In the genomic region with DNA sequence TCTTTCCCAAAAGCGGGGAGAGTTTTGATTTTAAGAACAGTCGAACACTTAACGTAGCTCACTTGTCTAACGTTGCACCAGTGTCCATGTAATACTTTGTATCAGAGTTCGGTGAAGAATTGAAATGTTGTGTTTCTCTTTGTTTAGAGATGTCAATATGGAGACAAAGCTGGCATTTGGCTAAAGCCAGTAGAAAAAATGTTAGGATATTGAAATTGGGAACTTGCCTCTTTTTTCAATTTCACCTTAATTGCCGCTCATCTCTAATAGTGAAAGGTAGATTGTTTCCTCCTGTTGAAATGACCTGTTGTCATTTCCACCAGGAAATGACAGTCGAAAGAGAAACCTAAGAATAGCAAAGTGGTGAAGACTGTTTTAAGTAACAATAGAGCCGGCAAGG, we compare ENCODE assay signal across 9 mouse cellular contexts. TPM values are rescaled to one million over a fixed set of nuclear protein-coding genes. Genes with fewer than 3 reads are reported as not detected.
DNase-seq lines count a peak whose midpoint lies in the region; ATAC-seq and TF ChIP-seq lines count a peak whose summit lies in the region.
"Had no signal": no experiment of that assay in that cellular context is flagged by ENCODE, and none has a peak within 500 bp of the region (broad histone marks: within the 10 kb centered on the region; RNA-seq: fewer than 3 reads in every experiment).

No protein-coding gene starts in this region.

- H3K9me3 ChIP-seq in kidney, embryonic 16.5 days (ENCODE audit: low read length) = no peaks in the 10 kb centered on the region
- no peaks in the 10 kb centered on the region for H3K9me3 ChIP-seq in embryonic facial prominence, embryonic 10.5 days
- H3K9me3 ChIP-seq in midbrain, postnatal 0 days (ENCODE audit: low read length) = no peaks in the 10 kb centered on the region

- peak overlapping the region; percentile 92 for H3K9ac ChIP-seq in kidney, embryonic 16.5 days (replicated peaks; ENCODE audit: low read length)
- H3K9ac ChIP-seq in midbrain, postnatal 0 days (replicated peaks; ENCODE audit: low read length, poor library complexity, severe bottlenecking) = peak overlapping the region; percentile 83

- whole genome bisulfite sequencing in kidney, embryonic 16.5 days = 54% methylated on average over 8 of the region's 8 CpGs
- 72% methylated on average over 8 of the region's 8 CpGs for WGBS in embryonic facial prominence, embryonic 10.5 days
- 70% methylated on average over 8 of the region's 8 CpGs for whole genome bisulfite sequencing in midbrain, postnatal 0 days

- ATAC-seq in kidney, embryonic 16.5 days (ENCODE audit: low FRiP score, low TSS enrichment) = no peak
- no peak for ATAC-seq in midbrain, postnatal 0 days (ENCODE audit: low FRiP score)
- no peak for ATAC-seq in megakaryocyte-erythroid progenitor cell, adult 5-6 weeks (replicated peaks; ENCODE audit: low FRiP score, low TSS enrichment, poor library complexity, severe bottlenecking)

- H3K27ac ChIP-seq in kidney, embryonic 16.5 days (ENCODE audit: low read length) = peak overlapping the region; percentile 82; the same call in 1 of the 2 replicates
- H3K27ac ChIP-seq in embryonic facial prominence, embryonic 10.5 days (replicated peaks) = peak overlapping the region; percentile 92; the same call in 1 of the 2 replicates
- H3K27ac ChIP-seq in midbrain, postnatal 0 days (ENCODE audit: low read depth, low read length) = no peak overlapping the region

- DNase-seq in kidney, postnatal 36 days = no peak
- DNase-seq in embryonic facial prominence, embryonic 10.5 days (ENCODE audit: low spot score) = no peak
- DNase-seq in induced T-regulatory cell, adult 2 months (ENCODE audit: low read depth) = peak; percentile 33
- DNase-seq in midbrain, postnatal 0 days (ENCODE audit: low spot score) = no peak
- DNase-seq in left cerebral cortex, postnatal 25 days (ENCODE audit: low spot score in 2 of 2) = no peak
- no peak for DNase-seq in cerebellum, postnatal 4 days (ENCODE audit: low spot score in 2 of 2)

- no peak for TF ChIP-seq CTCF in midbrain, postnatal 0 days (IDR thresholded peaks at IDR 0.05)

- H3K4me1 ChIP-seq in kidney, embryonic 16.5 days (ENCODE audit: insufficient read depth, low read length) = peaks cover 17% of the 10 kb centered on the region
- H3K4me1 ChIP-seq in embryonic facial prominence, embryonic 10.5 days = peaks cover 20% of the 10 kb centered on the region
- H3K4me1 ChIP-seq in midbrain, postnatal 0 days (ENCODE audit: insufficient read depth, low read length) = peaks cover 8% of the 10 kb centered on the region

- H3K4me3 ChIP-seq in kidney, embryonic 16.5 days (ENCODE audit: low read length) = peak overlapping the region; percentile 78
- peak overlapping the region; percentile 74 for H3K4me3 ChIP-seq in embryonic facial prominence, embryonic 10.5 days
- H3K4me3 ChIP-seq in midbrain, postnatal 0 days (ENCODE audit: low read depth, low read length) = peak overlapping the region; percentile 69

- intact Hi-C loops in left cerebral cortex, postnatal 25 days (cut with DNase I) = no loop called here

- peak overlapping the region; percentile 75 for H3K4me2 ChIP-seq in kidney, embryonic 16.5 days (replicated peaks; ENCODE audit: low read depth, low read length)
- H3K4me2 ChIP-seq in midbrain, postnatal 0 days (ENCODE audit: low read depth, low read length, poor library complexity, severe bottlenecking) = peak overlapping the region; percentile 76

- H3K27me3 ChIP-seq in kidney, embryonic 16.5 days (ENCODE audit: insufficient read depth, low read length) = no peaks in the 10 kb centered on the region
- H3K27me3 ChIP-seq in embryonic facial prominence, embryonic 10.5 days (replicated peaks; ENCODE audit: low read depth, poor library complexity, severe bottlenecking) = no peaks in the 10 kb centered on the region
- no peaks in the 10 kb centered on the region for H3K27me3 ChIP-seq in midbrain, postnatal 0 days (ENCODE audit: insufficient read depth, low read length)

- H3K36me3 ChIP-seq in kidney, embryonic 16.5 days (ENCODE audit: insufficient read depth, low read length) = peaks cover 36% of the 10 kb centered on the region
- H3K36me3 ChIP-seq in embryonic facial prominence, embryonic 10.5 days (replicated peaks) = peaks cover 66% of the 10 kb centered on the region
- H3K36me3 ChIP-seq in midbrain, postnatal 0 days (ENCODE audit: insufficient read depth, low read length) = peaks cover 13% of the 10 kb centered on the region; the same call in 1 of the 2 replicates

RNA-seq across cellular contexts. Expression of gene Pfdn5, which starts 1.0 kb away (rescaled TPM):
- 376 and 377 TPM in 2 replicates for polyA plus RNA-seq in kidney, embryonic 16.5 days (2015; fragmentation: Nextera tagmentation; extraction: Ambion mirVana)
- polyA plus RNA-seq in embryonic facial prominence, embryonic 10.5 days (2016; fragmentation: Nextera tagmentation; extraction: Ambion mirVana) = 353 and 356 TPM in 2 replicates
- total RNA-seq in midbrain, postnatal 0 days (2014; rRNA removed) = 145 and 153 TPM in 2 replicates
- 525 and 567 TPM in 2 replicates for polyA plus RNA-seq in midbrain, postnatal 0 days (2015; fragmentation: Nextera tagmentation; extraction: Ambion mirVana)
- 100 to 1,000 TPM; 365 to 396 TPM for total RNA-seq in left cerebral cortex, postnatal 25 days (2021)
- total RNA-seq in megakaryocyte-erythroid progenitor cell, adult 5-6 weeks (2014; fragmentation: Nextera tagmentation) = 210 and 293 TPM in 2 replicates
- 214 and 318 TPM in 2 replicates for total RNA-seq in megakaryocyte-erythroid progenitor cell, adult 5-6 weeks (2017)

RNA-seq across cellular contexts. Expression of gene Myg1, which starts 4.6 kb away (rescaled TPM):
- 118 and 120 TPM in 2 replicates for polyA plus RNA-seq in kidney, embryonic 16.5 days (2015; fragmentation: Nextera tagmentation; extraction: Ambion mirVana)
- 123 and 126 TPM in 2 replicates for polyA plus RNA-seq in embryonic facial prominence, embryonic 10.5 days (2016; fragmentation: Nextera tagmentation; extraction: Ambion mirVana)
- 63.1 and 69.1 TPM in 2 replicates for total RNA-seq in midbrain, postnatal 0 days (2014; rRNA removed)
- 83.2 and 87.1 TPM in 2 replicates for polyA plus RNA-seq in midbrain, postnatal 0 days (2015; fragmentation: Nextera tagmentation; extraction: Ambion mirVana)
- 10 to 100 TPM; 54.8 to 57.2 TPM for total RNA-seq in left cerebral cortex, postnatal 25 days (2021)
- 85.2 and 86.5 TPM in 2 replicates for total RNA-seq in megakaryocyte-erythroid progenitor cell, adult 5-6 weeks (2014; fragmentation: Nextera tagmentation)
- 60.8 and 73.8 TPM in 2 replicates for total RNA-seq in megakaryocyte-erythroid progenitor cell, adult 5-6 weeks (2017)

RNA-seq across cellular contexts. Expression of gene Aaas, which starts 23.7 kb away (rescaled TPM):
- 89.2 and 91.7 TPM in 2 replicates for polyA plus RNA-seq in kidney, embryonic 16.5 days (2015; fragmentation: Nextera tagmentation; extraction: Ambion mirVana)
- 135 and 137 TPM in 2 replicates for polyA plus RNA-seq in embryonic facial prominence, embryonic 10.5 days (2016; fragmentation: Nextera tagmentation; extraction: Ambion mirVana)
- total RNA-seq in midbrain, postnatal 0 days (2014; rRNA removed) = 21.8 and 31.1 TPM in 2 replicates
- polyA plus RNA-seq in midbrain, postnatal 0 days (2015; fragmentation: Nextera tagmentation; extraction: Ambion mirVana) = 30.1 and 32.8 TPM in 2 replicates
- 10 to 100 TPM; 14.0 to 16.6 TPM for total RNA-seq in left cerebral cortex, postnatal 25 days (2021)
- total RNA-seq in megakaryocyte-erythroid progenitor cell, adult 5-6 weeks (2014; fragmentation: Nextera tagmentation) = 145 and 165 TPM in 2 replicates
- 179 and 207 TPM in 2 replicates for total RNA-seq in megakaryocyte-erythroid progenitor cell, adult 5-6 weeks (2017)

RNA-seq across cellular contexts. Expression of gene Espl1, which starts 30.8 kb away (rescaled TPM):
- polyA plus RNA-seq in kidney, embryonic 16.5 days (2015; fragmentation: Nextera tagmentation; extraction: Ambion mirVana) = 31.4 and 33.6 TPM in 2 replicates
- 55.4 and 57.6 TPM in 2 replicates for polyA plus RNA-seq in embryonic facial prominence, embryonic 10.5 days (2016; fragmentation: Nextera tagmentation; extraction: Ambion mirVana)
- total RNA-seq in midbrain, postnatal 0 days (2014; rRNA removed) = 2.7 and 4.5 TPM in 2 replicates
- polyA plus RNA-seq in midbrain, postnatal 0 days (2015; fragmentation: Nextera tagmentation; extraction: Ambion mirVana) = 1.7 and 2.7 TPM in 2 replicates
- total RNA-seq in left cerebral cortex, postnatal 25 days (2021) = under 1 TPM; 0.60 to 0.76 TPM
- total RNA-seq in megakaryocyte-erythroid progenitor cell, adult 5-6 weeks (2014; fragmentation: Nextera tagmentation) = 54.5 and 68.3 TPM in 2 replicates
- 16.6 and 40.6 TPM in 2 replicates for total RNA-seq in megakaryocyte-erythroid progenitor cell, adult 5-6 weeks (2017)

RNA-seq across cellular contexts. Expression of gene Sp7, which starts 40.1 kb away (rescaled TPM):
- 1.2 and 1.3 TPM in 2 replicates for polyA plus RNA-seq in kidney, embryonic 16.5 days (2015; fragmentation: Nextera tagmentation; extraction: Ambion mirVana)
- 1.4 and 1.7 TPM in 2 replicates for polyA plus RNA-seq in embryonic facial prominence, embryonic 10.5 days (2016; fragmentation: Nextera tagmentation; extraction: Ambion mirVana)
- 0.47 and 0.60 TPM in 2 replicates for total RNA-seq in midbrain, postnatal 0 days (2014; rRNA removed)
- 0.10 and 0.31 TPM in 2 replicates for polyA plus RNA-seq in midbrain, postnatal 0 days (2015; fragmentation: Nextera tagmentation; extraction: Ambion mirVana)
- total RNA-seq in left cerebral cortex, postnatal 25 days (2021) = under 1 TPM; 0.41 to 0.66 TPM
- not detected in 2 replicates for total RNA-seq in megakaryocyte-erythroid progenitor cell, adult 5-6 weeks (2014; fragmentation: Nextera tagmentation)
- total RNA-seq in megakaryocyte-erythroid progenitor cell, adult 5-6 weeks (2017) = not detected in 2 replicates
- total RNA-seq: gastrocnemius, postnatal 36 days had no signal
